Mouse (Mus musculus): ENCODE measurements around the gene Sun1.

DNA sequence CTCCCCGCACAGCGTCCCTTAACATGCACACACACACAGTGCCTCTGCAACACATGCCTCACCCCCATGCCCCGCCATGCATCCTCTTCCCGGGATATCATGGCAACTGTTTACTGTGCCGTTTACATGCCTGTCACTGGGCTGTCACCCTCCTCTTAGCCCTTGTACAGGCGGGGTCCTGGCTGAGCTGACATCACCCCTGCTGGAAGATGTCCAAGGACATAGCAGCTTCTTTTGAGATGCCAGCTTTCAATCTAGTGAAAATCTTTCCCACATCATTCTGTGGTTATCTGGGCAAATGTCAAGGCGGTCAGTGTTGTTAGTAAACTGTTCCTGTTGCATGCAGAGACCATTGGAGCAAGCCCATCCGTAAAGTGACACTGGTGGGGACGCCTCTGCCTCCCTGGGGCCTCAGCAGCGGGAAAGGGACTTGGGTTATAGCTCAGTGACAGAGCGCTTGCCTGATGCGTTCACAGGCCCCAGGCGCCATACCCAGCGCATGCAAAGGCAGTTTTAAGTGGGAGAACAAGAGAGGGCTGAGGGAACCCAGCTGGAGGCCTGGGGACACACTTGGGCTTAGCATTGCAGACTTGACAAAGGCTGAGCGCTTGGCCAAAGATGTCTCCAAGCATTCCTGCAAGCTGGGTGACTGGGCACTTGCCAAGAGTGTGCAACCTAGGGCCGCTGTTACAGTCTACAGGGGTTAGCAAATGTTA is 70.5 kb downstream of the Sun1 start:
- TF ChIP-seq POLR2A (IDR thresholded peaks at IDR 0.05; ENCODE audit: control insufficient read depth, low read depth, low read length) (no peak), CTCF (IDR thresholded peaks at IDR 0.05; ENCODE audit: control insufficient read depth, insufficient read depth, insufficient replicate concordance, low read depth, low read length) (no peak)
